Mouse (Mus musculus) lung, embryonic 15.5 days (tissue): Measurements from ENCODE around the gene 1110004F10Rik. TPM values are rescaled to one million over a fixed set of nuclear protein-coding genes. Genes with fewer than 3 reads are reported as not detected.

Source experiments
- ATAC-seq: fragments of 200-750 bp; cut with Nextera tagmentation; 2 replicates; pipeline ENCODE4 v1.8.0; 2017; ENCODE audit warnings: moderate number of reproducible peaks, borderline replicate concordance; ENCODE audit not compliant: low FRiP score, low TSS enrichment; ENCODE audit errors: extremely low read depth
- H3K27ac ChIP-seq: fragments of 300-500 bp; sonication (generic); 2 replicates; pipeline ENCODE4 v1.5.1; 2015; ENCODE audit warnings: moderate library complexity, mild to moderate bottlenecking, inconsistent platforms
- H3K27me3 ChIP-seq: fragments of 300-500 bp; sonication (generic); 2 replicates; pipeline ENCODE4 v1.6.1; 2015; ENCODE audit warnings: inconsistent platforms
- H3K36me3 ChIP-seq: fragments of 300-500 bp; sonication (generic); 2 replicates; pipeline ENCODE4 v1.6.1; 2015; ENCODE audit warnings: inconsistent platforms
- H3K4me1 ChIP-seq: fragments of 300-500 bp; sonication (generic); 2 replicates; pipeline ENCODE4 v1.6.1; 2015; ENCODE audit warnings: inconsistent platforms
- H3K4me2 ChIP-seq: fragments of 300-500 bp; sonication (generic); 2 replicates; pipeline ENCODE4 v1.6.1; 2015; ENCODE audit warnings: inconsistent platforms, mild to moderate bottlenecking, moderate library complexity
- H3K4me3 ChIP-seq: fragments of 300-500 bp; sonication (generic); 2 replicates; pipeline ENCODE4 v1.5.1; 2015; ENCODE audit warnings: mild to moderate bottlenecking, inconsistent platforms
- H3K9ac ChIP-seq: fragments of 300-500 bp; sonication (generic); 2 replicates; pipeline ENCODE4 v1.6.1; 2015; ENCODE audit warnings: inconsistent platforms
- H3K9me3 ChIP-seq: fragments of 300-500 bp; sonication (generic); 2 replicates; pipeline ENCODE4 v1.6.1; 2016; ENCODE audit warnings: inconsistent platforms
- WGBS: fragments of 180-500 bp; shearing (Covaris S2); methylation state at CpG from one replicate; pipeline ENCODE4 v1.1.7; 2015; 5-methylcytosine and 5-hydroxymethylcytosine counted together
- polyA plus RNA-seq: library from polyadenylated mRNA; unstranded; fragments of >200 nt; fragmentation: Nextera tagmentation; extraction: Ambion mirVana; gene quantifications from 2 replicates; pipeline ENCODE4 v1.2.1, GENCODE M21; 2015

Gene 1110004F10Rik
- polyA plus RNA-seq, 1 experiment from 2014 or later = 260 TPM

DNA sequence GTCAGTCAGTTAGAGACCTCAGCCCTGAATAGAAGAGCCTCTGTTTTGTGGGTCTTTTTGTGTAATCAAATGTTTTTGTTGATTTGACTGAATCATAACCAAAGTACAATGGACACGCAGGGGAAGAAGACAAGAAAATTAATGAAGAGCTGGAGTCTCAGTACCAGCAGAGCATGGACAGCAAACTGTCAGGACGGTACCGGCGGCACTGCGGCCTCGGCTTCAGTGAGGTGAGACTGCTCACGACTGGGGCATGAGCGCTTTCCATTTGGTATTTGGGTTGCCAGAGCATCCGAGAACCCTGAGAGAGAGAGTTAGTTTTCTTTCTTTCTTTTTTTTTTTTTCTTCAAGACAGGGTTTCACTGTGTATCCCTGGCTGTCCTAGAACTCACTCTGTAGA lies 63.9 kb downstream of the 1110004F10Rik start:
- no peaks in the 10 kb centered on the region for H3K27me3 ChIP-seq
- no peak overlapping the region for H3K9ac ChIP-seq
- no peaks in the 10 kb centered on the region for H3K4me1 ChIP-seq
- H3K4me2 ChIP-seq = no peak overlapping the region
- ATAC-seq = no peak
- H3K4me3 ChIP-seq = no peak overlapping the region
- H3K9me3 ChIP-seq = no peaks in the 10 kb centered on the region
- H3K36me3 ChIP-seq = peaks cover 47% of the 10 kb centered on the region
- WGBS = 95% methylated on average over 9 of the region's 9 CpGs
- no peak overlapping the region for H3K27ac ChIP-seq

- H3K9ac ChIP-seq = no peak overlapping the region
- ATAC-seq = no peak
- no peak overlapping the region for H3K27ac ChIP-seq
- no peaks in the 10 kb centered on the region for H3K9me3 ChIP-seq
- H3K36me3 ChIP-seq = peaks cover 9% of the 10 kb centered on the region; the same call in 1 of the 2 replicates
- no peaks in the 10 kb centered on the region for H3K27me3 ChIP-seq
- no peak overlapping the region for H3K4me3 ChIP-seq
- H3K4me2 ChIP-seq = no peak overlapping the region
- WGBS = 59% methylated on average over 3 of the region's 3 CpGs
- H3K4me1 ChIP-seq = no peaks in the 10 kb centered on the region
Measured at GRCm38 (mm10) chr7:116110661-116111060, 71.5 kb downstream of the 1110004F10Rik start.

- no peaks in the 10 kb centered on the region for H3K27me3 ChIP-seq
- WGBS = 80% methylated on average over 6 of the region's 6 CpGs
- H3K9ac ChIP-seq = no peak overlapping the region
- ATAC-seq = no peak
- H3K36me3 ChIP-seq = peaks cover 5% of the 10 kb centered on the region; the same call in 1 of the 2 replicates
- no peak overlapping the region for H3K27ac ChIP-seq
- no peak overlapping the region for H3K4me2 ChIP-seq
- no peaks in the 10 kb centered on the region for H3K4me1 ChIP-seq
- no peak overlapping the region for H3K4me3 ChIP-seq
- H3K9me3 ChIP-seq = no peaks in the 10 kb centered on the region
Measured at GRCm38 (mm10) chr7:116111546-116111945, 72.3 kb downstream of the 1110004F10Rik start.

GRCm38 (mm10) chr7:116115216-116115930 lies 76.2 kb downstream of the 1110004F10Rik start:
- Histone ChIP-seq H3K4me2 (no peak overlapping the region), H3K9me3 (no peaks in the 10 kb centered on the region), H3K4me1 (no peaks in the 10 kb centered on the region), H3K4me3 (no peak overlapping the region), H3K36me3 (no peaks in the 10 kb centered on the region), H3K27ac (no peak overlapping the region), H3K9ac (no peak overlapping the region), H3K27me3 (no peaks in the 10 kb centered on the region)
- whole genome bisulfite sequencing = 64% methylated on average over 12 of the region's 12 CpGs
- ATAC-seq = no peak

GRCm38 (mm10) chr7:116115991-116116390 lies 76.8 kb downstream of the 1110004F10Rik start:
- Histone ChIP-seq H3K4me3 (no peak overlapping the region), H3K9me3 (no peaks in the 10 kb centered on the region), H3K36me3 (no peaks in the 10 kb centered on the region), H3K4me1 (no peaks in the 10 kb centered on the region), H3K4me2 (no peak overlapping the region), H3K27ac (no peak overlapping the region), H3K27me3 (no peaks in the 10 kb centered on the region), H3K9ac (no peak overlapping the region)
- ATAC-seq = no peak
- WGBS = 70% methylated on average over 2 of the region's 2 CpGs

DNA sequence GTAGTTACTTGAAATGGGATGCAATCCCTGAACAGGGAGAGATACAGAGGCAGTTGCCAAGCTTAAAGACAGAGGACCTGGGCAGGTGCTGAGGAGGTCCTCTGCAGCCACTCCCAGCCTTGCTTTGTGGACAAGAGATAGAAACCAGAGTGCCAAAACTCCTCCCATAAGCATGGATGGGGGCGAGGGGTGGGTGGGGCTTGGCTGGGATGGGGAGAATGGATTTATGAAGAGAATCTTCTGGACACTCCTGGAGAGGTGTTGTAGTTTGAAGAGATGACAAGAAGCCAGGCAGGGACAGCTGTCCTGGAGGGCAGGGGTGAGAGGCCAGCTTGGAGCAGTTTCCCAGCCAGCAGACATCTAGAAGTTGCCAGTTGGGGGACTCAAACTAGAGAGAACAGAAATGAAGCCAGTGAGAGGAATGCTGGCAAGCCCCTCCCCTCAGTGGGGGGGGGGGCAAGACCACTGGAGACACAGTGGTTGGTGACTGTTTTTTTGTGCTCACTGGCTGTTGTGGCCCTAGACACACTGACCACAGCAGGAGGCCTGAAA lies 80.2 kb downstream of the 1110004F10Rik start:
- Histone ChIP-seq H3K4me1 (no peaks in the 10 kb centered on the region), H3K36me3 (no peaks in the 10 kb centered on the region), H3K27ac (no peak overlapping the region), H3K9ac (no peak overlapping the region), H3K4me2 (no peak overlapping the region), H3K27me3 (no peaks in the 10 kb centered on the region), H3K4me3 (no peak overlapping the region), H3K9me3 (no peaks in the 10 kb centered on the region)
- WGBS = 50% methylated on average over 1 of the region's 1 CpGs
- no peak for ATAC-seq

DNA sequence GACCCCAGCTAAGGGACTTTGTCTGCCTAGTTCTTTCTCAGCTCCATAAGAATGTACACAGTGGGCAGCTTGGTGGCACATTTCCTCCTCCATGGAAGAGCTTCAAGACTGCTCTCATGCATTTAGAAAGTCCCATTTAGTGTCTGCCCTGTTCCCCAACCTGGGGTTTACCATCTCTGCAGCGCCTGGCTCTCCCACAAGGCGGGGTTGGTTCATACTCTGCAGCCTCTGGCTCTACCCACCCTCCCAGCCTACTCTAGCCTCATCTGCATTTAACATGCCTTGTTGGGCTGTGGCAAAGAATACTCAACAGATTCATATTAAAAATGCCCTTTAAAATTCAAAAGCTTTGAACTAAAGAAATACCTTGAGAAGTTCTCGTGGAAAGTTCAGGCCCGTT lies 81.5 kb downstream of the 1110004F10Rik start:
- Histone ChIP-seq H3K9me3 (no peaks in the 10 kb centered on the region), H3K36me3 (no peaks in the 10 kb centered on the region), H3K27ac (no peak overlapping the region), H3K4me2 (no peak overlapping the region), H3K9ac (no peak overlapping the region), H3K4me1 (no peaks in the 10 kb centered on the region), H3K27me3 (no peaks in the 10 kb centered on the region), H3K4me3 (no peak overlapping the region)
- no peak for ATAC-seq
- WGBS = 72% methylated on average over 4 of the region's 4 CpGs

GRCm38 (mm10) chr7:116121202-116121601 lies 82.0 kb downstream of the 1110004F10Rik start:
- no peaks in the 10 kb centered on the region for H3K9me3 ChIP-seq
- no peak overlapping the region for H3K4me2 ChIP-seq
- H3K4me1 ChIP-seq = no peaks in the 10 kb centered on the region
- no peak for ATAC-seq
- no peaks in the 10 kb centered on the region for H3K36me3 ChIP-seq
- no peaks in the 10 kb centered on the region for H3K27me3 ChIP-seq
- H3K4me3 ChIP-seq = no peak overlapping the region
- no peak overlapping the region for H3K27ac ChIP-seq
- whole genome bisulfite sequencing = 54% methylated on average over 11 of the region's 11 CpGs
- H3K9ac ChIP-seq = no peak overlapping the region

GRCm38 (mm10) chr7:116122981-116123596 lies 83.9 kb downstream of the 1110004F10Rik start:
- Histone ChIP-seq H3K36me3 (no peaks in the 10 kb centered on the region), H3K4me2 (no peak overlapping the region), H3K4me3 (no peak overlapping the region), H3K4me1 (no peaks in the 10 kb centered on the region), H3K9me3 (no peaks in the 10 kb centered on the region), H3K9ac (no peak overlapping the region), H3K27me3 (no peaks in the 10 kb centered on the region), H3K27ac (no peak overlapping the region)
- ATAC-seq = no peak
- WGBS = 57% methylated on average over 13 of the region's 13 CpGs

- Histone ChIP-seq H3K9me3 (no peaks in the 10 kb centered on the region), H3K27me3 (no peaks in the 10 kb centered on the region), H3K4me3 (no peak overlapping the region), H3K9ac (no peak overlapping the region), H3K36me3 (no peaks in the 10 kb centered on the region), H3K27ac (no peak overlapping the region), H3K4me2 (no peak overlapping the region), H3K4me1 (no peaks in the 10 kb centered on the region)
- 74% methylated on average over 2 of the region's 2 CpGs for WGBS
- no peak for ATAC-seq
Measured at GRCm38 (mm10) chr7:116123597-116123985, 84.4 kb downstream of the 1110004F10Rik start.

- no peaks in the 10 kb centered on the region for H3K9me3 ChIP-seq
- no peaks in the 10 kb centered on the region for H3K27me3 ChIP-seq
- 84% methylated on average over 12 of the region's 12 CpGs for WGBS
- H3K4me2 ChIP-seq = no peak overlapping the region
- H3K27ac ChIP-seq = no peak overlapping the region
- H3K4me3 ChIP-seq = no peak overlapping the region
- no peak for ATAC-seq
- no peak overlapping the region for H3K9ac ChIP-seq
- no peaks in the 10 kb centered on the region for H3K4me1 ChIP-seq
- no peaks in the 10 kb centered on the region for H3K36me3 ChIP-seq
Measured at GRCm38 (mm10) chr7:116124057-116124456, 84.9 kb downstream of the 1110004F10Rik start.

GRCm38 (mm10) chr7:116125671-116126070 lies 86.5 kb downstream of the 1110004F10Rik start:
- ATAC-seq = no peak
- no peak overlapping the region for H3K27ac ChIP-seq
- no peaks in the 10 kb centered on the region for H3K4me1 ChIP-seq
- H3K27me3 ChIP-seq = no peaks in the 10 kb centered on the region
- no peak overlapping the region for H3K4me2 ChIP-seq
- 71% methylated on average over 7 of the region's 7 CpGs for WGBS
- no peak overlapping the region for H3K9ac ChIP-seq
- H3K36me3 ChIP-seq = no peaks in the 10 kb centered on the region
- no peaks in the 10 kb centered on the region for H3K9me3 ChIP-seq
- H3K4me3 ChIP-seq = no peak overlapping the region
